Mouse (Mus musculus) CH12.LX (cell line): Measurements from ENCODE around the gene Dars. TPM values are rescaled to one million over a fixed set of nuclear protein-coding genes. Genes with fewer than 3 reads are reported as not detected.

Experiments used
- DNase-seq: peaks from one replicate; pipeline ENCODE4 v3.0.0-alpha.2; 2013; ENCODE audit errors: extremely low read depth
- H3K27ac ChIP-seq: 2 replicates; pipeline ENCODE4 v1.5.1; 2012; ENCODE audit warnings: low read depth, mild to moderate bottlenecking, control low read depth, moderate library complexity; ENCODE audit not compliant: insufficient read depth
- H3K27me3 ChIP-seq: replicated peaks from 2 replicates; pipeline ENCODE3; 2012; ENCODE audit warnings: inconsistent platforms
- H3K36me3 ChIP-seq, 2 experiments: replicated peaks in 1 of 2; 2 replicates each; pipeline versions ENCODE3 to v1.6.1; 2012; ENCODE audit warnings: inconsistent platforms in 1 of 2, low read length in 1 of 2, mild to moderate bottlenecking in 1 of 2, mixed read lengths in 1 of 2, moderate library complexity in 1 of 2; ENCODE audit not compliant: control insufficient read depth in 1 of 2, insufficient read depth in 1 of 2
- H3K4me1 ChIP-seq, 2 experiments: 2 replicates each; pipeline ENCODE4 v1.6.1; 2012; ENCODE audit warnings: inconsistent platforms in 1 of 2, moderate library complexity in 1 of 2; ENCODE audit not compliant: insufficient read depth in 2 of 2, control insufficient read depth in 1 of 2
- H3K4me2 ChIP-seq: 2 replicates; pipeline ENCODE4 v1.6.1; 2012; ENCODE audit warnings: low read depth, mild to moderate bottlenecking, control low read depth; ENCODE audit not compliant: poor library complexity, insufficient read depth, severe bottlenecking
- H3K4me3 ChIP-seq, 3 experiments: fragments of 150-350 bp in 1 of 3; sonication (generic) in 1 of 3; replicated peaks in 1 of 3; 2 replicates each; pipeline versions ENCODE3 to v1.5.1; 2011 to 2012; ENCODE audit warnings: low read depth in 2 of 3, low read length in 2 of 3, mild to moderate bottlenecking in 2 of 3, moderate library complexity in 2 of 3, control low read depth in 1 of 3, improper control_type of control experiment in 1 of 3, inconsistent platforms in 1 of 3, mixed read lengths in 1 of 3; ENCODE audit not compliant: poor library complexity in 1 of 3
- H3K79me2 ChIP-seq: replicated peaks from 2 replicates; pipeline ENCODE4 v1.6.1; 2012; ENCODE audit warnings: mild to moderate bottlenecking, moderate library complexity; ENCODE audit not compliant: control insufficient read depth, poor library complexity, insufficient read depth, severe bottlenecking; ENCODE audit errors: extremely low read depth
- H3K9ac ChIP-seq: 2 replicates; pipeline ENCODE4 v1.6.1; 2012; ENCODE audit warnings: low read depth, mild to moderate bottlenecking, control low read depth, moderate library complexity; ENCODE audit not compliant: insufficient read depth
- H3K9me3 ChIP-seq: replicated peaks from 2 replicates; pipeline ENCODE3; 2012; ENCODE audit warnings: low read length, inconsistent platforms, mixed read lengths
- CHD1 ChIP-seq: IDR thresholded peaks from 2 replicates; pipeline ENCODE4 v1.6.1; 2012; ENCODE audit warnings: low read depth, low read length, improper control_type of control experiment, inconsistent platforms
- CHD2 ChIP-seq: IDR thresholded peaks from 2 replicates; pipeline ENCODE4 v1.6.1; 2011; ENCODE audit warnings: low read length, improper control_type of control experiment
- E2F4 ChIP-seq: IDR thresholded peaks from 2 replicates; pipeline ENCODE4 v1.6.1; 2011; ENCODE audit warnings: low read depth, low read length, improper control_type of control experiment; ENCODE audit not compliant: insufficient replicate concordance
- ELF1 ChIP-seq: IDR thresholded peaks from 2 replicates; pipeline ENCODE4 v1.6.1; 2014; ENCODE audit warnings: low read depth, mild to moderate bottlenecking, inconsistent platforms, low read length, improper control_type of control experiment
- GABPA ChIP-seq: IDR thresholded peaks from 2 replicates; pipeline ENCODE4 v1.6.1; 2012; ENCODE audit warnings: low read depth, low read length, improper control_type of control experiment, inconsistent platforms; ENCODE audit not compliant: insufficient replicate concordance
- HCFC1 ChIP-seq: IDR thresholded peaks from 2 replicates; pipeline ENCODE4 v1.6.1; 2012; ENCODE audit warnings: low read depth, mild to moderate bottlenecking, inconsistent platforms, low read length, improper control_type of control experiment
- IRF4 ChIP-seq: IDR thresholded peaks from 2 replicates; pipeline ENCODE4 v1.6.1; 2014; ENCODE audit warnings: low read depth, mild to moderate bottlenecking, inconsistent platforms, low read length, improper control_type of control experiment
- JUN ChIP-seq: IDR thresholded peaks from 2 replicates; pipeline ENCODE4 v1.6.1; 2011; ENCODE audit warnings: low read depth, mild to moderate bottlenecking, low read length, improper control_type of control experiment, moderate library complexity; ENCODE audit not compliant: insufficient read depth
- KAT2A ChIP-seq: IDR thresholded peaks from 2 replicates; pipeline ENCODE4 v1.6.1; 2012; ENCODE audit warnings: low read length, improper control_type of control experiment, inconsistent platforms; ENCODE audit not compliant: insufficient replicate concordance
- MEF2A ChIP-seq: IDR thresholded peaks from 2 replicates; pipeline ENCODE4 v1.6.1; 2014; ENCODE audit warnings: low read depth, mild to moderate bottlenecking, inconsistent platforms, low read length, improper control_type of control experiment, borderline replicate concordance
- NRF1 ChIP-seq: IDR thresholded peaks from 2 replicates; pipeline ENCODE4 v1.6.1; 2014; ENCODE audit warnings: low read depth, mild to moderate bottlenecking, inconsistent platforms, low read length, improper control_type of control experiment, moderate library complexity
- POLR2AphosphoS2 ChIP-seq: IDR thresholded peaks from 2 replicates; pipeline ENCODE4 v1.6.1; 2011; ENCODE audit warnings: low read depth, low read length, improper control_type of control experiment
- RAD21 ChIP-seq: IDR thresholded peaks from 2 replicates; pipeline ENCODE4 v1.6.1; 2011; ENCODE audit warnings: low read depth, mild to moderate bottlenecking, low read length, improper control_type of control experiment, moderate library complexity
- SIN3A ChIP-seq: IDR thresholded peaks from 2 replicates; pipeline ENCODE4 v1.6.1; 2012; ENCODE audit warnings: low read length, improper control_type of control experiment, inconsistent platforms
- TBP ChIP-seq: conservative IDR thresholded peaks from 2 replicates; pipeline ENCODE4 v1.6.1; 2011; ENCODE audit warnings: low read depth, low read length, improper control_type of control experiment
- TCF12 ChIP-seq: IDR thresholded peaks from 2 replicates; pipeline ENCODE4 v1.6.1; 2014; ENCODE audit warnings: low read depth, mild to moderate bottlenecking, inconsistent platforms, low read length, improper control_type of control experiment
- UBTF ChIP-seq: IDR thresholded peaks from 2 replicates; pipeline ENCODE4 v1.6.1; 2012; ENCODE audit warnings: low read depth, mild to moderate bottlenecking, inconsistent platforms, low read length, improper control_type of control experiment, moderate library complexity
- USF1 ChIP-seq: IDR thresholded peaks from 2 replicates; pipeline ENCODE4 v1.6.1; 2014; ENCODE audit warnings: low read depth, mild to moderate bottlenecking, inconsistent platforms, low read length, improper control_type of control experiment
- ZKSCAN1 ChIP-seq: IDR thresholded peaks from 2 replicates; pipeline ENCODE4 v1.6.1; 2012; ENCODE audit warnings: low read depth, inconsistent platforms, low read length, improper control_type of control experiment, borderline replicate concordance
- ZNF384 ChIP-seq: IDR thresholded peaks from 2 replicates; pipeline ENCODE4 v1.6.1; 2012; ENCODE audit warnings: low read depth, low read length, improper control_type of control experiment, inconsistent platforms
- dilution Hi-C: fragments of 300-500 bp; cut with MboI; formaldehyde crosslinking; loops from 2 replicates; pipeline ENCODE4 v1.14.3; 2020; ENCODE audit warnings: low sequenced_read_pairs; ENCODE audit not compliant: extremely low pct_unique_long_range_greater_than_20kb, extremely low pct_ligation_motif_present
- in situ Hi-C: fragments of 300-500 bp; cut with MboI; formaldehyde crosslinking; loops from 3 replicates; pipeline ENCODE4 v1.14.3; 2019; ENCODE audit warnings: low sequenced_read_pairs, low pct_ligation_motif_present, low pct_unique_long_range_greater_than_20kb, mixed read lengths
- polyA plus RNA-seq: library from polyadenylated mRNA; unstranded; fragments of >175 nt; gene quantifications from 2 replicates; pipeline ENCODE4 v1.2.1, GENCODE M21; 2012; ENCODE audit warnings: low read depth; ENCODE audit not compliant: insufficient read length
- total RNA-seq, 2 experiments: library from RNA; depleted of rRNA; stranded (reverse); fragments of 300-350 nt in 1 of 2; fragments of >200 nt in 1 of 2; gene quantifications; 2 replicates each; pipeline ENCODE4 v1.2.3; 2012 to 2014

Gene Dars
- total and polyA plus RNA-seq, 3 experiments: 177 to 339 (median 190) TPM

DNA sequence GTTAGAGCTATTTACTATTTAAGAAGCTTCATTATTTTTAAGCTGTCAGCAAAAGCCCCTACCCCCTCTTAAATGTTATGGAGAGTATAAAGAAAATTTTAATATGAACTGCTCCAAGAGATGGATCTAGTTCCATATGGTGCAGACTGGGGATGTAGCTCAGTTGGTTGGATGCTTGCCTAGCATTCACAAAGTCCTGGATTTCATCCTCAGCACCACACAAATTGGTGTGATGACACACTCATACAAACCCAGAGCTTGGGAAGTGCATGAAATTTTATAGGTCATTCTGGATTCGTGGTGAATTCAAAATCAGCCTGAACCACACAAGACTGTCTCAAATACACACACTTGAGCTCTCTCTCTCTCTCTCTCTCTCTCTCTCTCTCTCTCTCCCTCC, 49.7 kb upstream of the Dars start:
- no peaks in the 10 kb centered on the region for H3K27me3 ChIP-seq
- no peak for TF ChIP-seq CHD1
- TF ChIP-seq POLR2AphosphoS2: no peak
- no peak for TF ChIP-seq RAD21
- TF ChIP-seq ZNF384: no peak
- no peak for TF ChIP-seq TBP
- H3K4me3 ChIP-seq: no peak overlapping the region
- no peaks in the 10 kb centered on the region for H3K9me3 ChIP-seq
- peaks cover 3 to 7% of the 10 kb centered on the region in 2 experiments; a peak in 3 of 4 replicates for H3K4me1 ChIP-seq
- H3K9ac ChIP-seq: no peak overlapping the region
- H3K4me2 ChIP-seq: no peak overlapping the region
- no peaks in the 10 kb centered on the region for H3K79me2 ChIP-seq
- H3K27ac ChIP-seq: no peak overlapping the region
- dilution Hi-C loops (no loop called here), in situ Hi-C loops (no loop called here)
- DNase-seq: no peak
- no peaks in the 10 kb centered on the region for H3K36me3 ChIP-seq

- Histone ChIP-seq H3K36me3 (no peaks in the 10 kb centered on the region), H3K9ac (no peak overlapping the region), H3K9me3 (no peaks in the 10 kb centered on the region), H3K27me3 (no peaks in the 10 kb centered on the region), H3K4me2 (no peak overlapping the region), H3K4me3 (no peak overlapping the region), H3K79me2 (no peaks in the 10 kb centered on the region), H3K27ac (no peak overlapping the region), H3K4me1 (peaks cover 3% of the 10 kb centered on the region in 2 experiments; a peak in 2 of 4 replicates)
- in situ Hi-C loops: no loop called here
- no peak for TF ChIP-seq CHD2
- dilution Hi-C loops: no loop called here
- DNase-seq: no peak
Observed at GRCm38 (mm10) chr1:128463478-128463877, 46.3 kb upstream of the Dars start.

- H3K9me3 ChIP-seq: no peaks in the 10 kb centered on the region
- H3K36me3 ChIP-seq: no peaks in the 10 kb centered on the region
- no peaks in the 10 kb centered on the region for H3K79me2 ChIP-seq
- no peaks in the 10 kb centered on the region for H3K27me3 ChIP-seq
- H3K4me1 ChIP-seq: peaks cover 3% of the 10 kb centered on the region in 2 experiments; a peak in 2 of 4 replicates
- H3K9ac ChIP-seq: no peak overlapping the region
- in situ Hi-C loops: no loop called here
- TF ChIP-seq KAT2A (no peak), ZKSCAN1 (no peak), NRF1 (no peak), UBTF (no peak), SIN3A (no peak), TCF12 (no peak), GABPA (no peak), ELF1 (no peak), IRF4 (no peak), JUN (no peak), USF1 (no peak), E2F4 (no peak), HCFC1 (no peak), MEF2A (no peak)
- TF ChIP-seq, all 38 proteins: peak for 0
- dilution Hi-C loops: no loop called here
- H3K27ac ChIP-seq: no peak overlapping the region
- DNase-seq: no peak
- no peak overlapping the region for H3K4me2 ChIP-seq
- no peak overlapping the region for H3K4me3 ChIP-seq
Observed at GRCm38 (mm10) chr1:128462389-128462788, 45.2 kb upstream of the Dars start.
